Mouse (Mus musculus) neural tube, embryonic 15.5 days (tissue): ENCODE results near the gene Adamts14. TPM values are rescaled to one million over a fixed set of nuclear protein-coding genes. Genes with fewer than 3 reads are reported as not detected.

Source experiments
- ATAC-seq: fragments of 200-750 bp; cut with Nextera tagmentation; 2 replicates; pipeline ENCODE4 v1.8.0; 2017; ENCODE audit warnings: mild to moderate bottlenecking, moderate TSS enrichment, moderate library complexity; ENCODE audit not compliant: low FRiP score
- H3K27ac ChIP-seq: fragments of 300-500 bp; sonication (generic); replicated peaks from 2 replicates; pipeline ENCODE4 v1.5.1; 2015; ENCODE audit warnings: mild to moderate bottlenecking, inconsistent platforms
- H3K27me3 ChIP-seq: fragments of 300-500 bp; sonication (generic); replicated peaks from 2 replicates; pipeline ENCODE4 v1.6.1; 2015; ENCODE audit warnings: inconsistent platforms
- H3K36me3 ChIP-seq: fragments of 300-500 bp; sonication (generic); 2 replicates; pipeline ENCODE4 v1.6.1; 2015; ENCODE audit warnings: inconsistent platforms
- H3K4me1 ChIP-seq: fragments of 300-500 bp; sonication (generic); 2 replicates; pipeline ENCODE4 v1.6.1; 2015; ENCODE audit warnings: inconsistent platforms
- H3K4me2 ChIP-seq: fragments of 300-500 bp; sonication (generic); 2 replicates; pipeline ENCODE4 v1.6.1; 2015; ENCODE audit warnings: inconsistent platforms, mild to moderate bottlenecking, moderate library complexity
- H3K4me3 ChIP-seq: fragments of 300-500 bp; sonication (generic); replicated peaks from 2 replicates; pipeline ENCODE4 v1.5.1; 2015; ENCODE audit warnings: mild to moderate bottlenecking, inconsistent platforms
- H3K9ac ChIP-seq: fragments of 300-500 bp; sonication (generic); replicated peaks from 2 replicates; pipeline ENCODE4 v1.6.1; 2015; ENCODE audit warnings: mild to moderate bottlenecking, inconsistent platforms
- H3K9me3 ChIP-seq: fragments of 300-500 bp; sonication (generic); replicated peaks from 2 replicates; pipeline ENCODE4 v1.6.1; 2016; ENCODE audit warnings: inconsistent platforms
- WGBS: fragments of 180-500 bp; shearing (Covaris S2); methylation state at CpG from one replicate; pipeline ENCODE4 v1.1.7; 2015; ENCODE audit warnings: mixed read lengths; 5-methylcytosine and 5-hydroxymethylcytosine counted together
- polyA plus RNA-seq: library from polyadenylated mRNA; unstranded; fragments of >200 nt; fragmentation: Nextera tagmentation; extraction: Ambion mirVana; gene quantifications from 2 replicates; pipeline ENCODE4 v1.2.1, GENCODE M21; 2015

Gene Adamts14
- polyA plus RNA-seq, 1 experiment from 2014 or later: 0.54 TPM

- WGBS: 30% methylated on average over 11 of the region's 11 CpGs
- H3K9ac ChIP-seq: no peak overlapping the region
- no peaks in the 10 kb centered on the region for H3K4me1 ChIP-seq
- no peak overlapping the region for H3K4me2 ChIP-seq
- no peak; the same call in 1 of the 2 replicates for ATAC-seq
- no peaks in the 10 kb centered on the region for H3K36me3 ChIP-seq
- no peaks in the 10 kb centered on the region for H3K27me3 ChIP-seq
- no peak overlapping the region for H3K27ac ChIP-seq
- no peaks in the 10 kb centered on the region for H3K9me3 ChIP-seq
- no peak overlapping the region for H3K4me3 ChIP-seq
Measured at GRCm38 (mm10) chr10:61199566-61200213, 73.5 kb downstream of the Adamts14 start.

DNA sequence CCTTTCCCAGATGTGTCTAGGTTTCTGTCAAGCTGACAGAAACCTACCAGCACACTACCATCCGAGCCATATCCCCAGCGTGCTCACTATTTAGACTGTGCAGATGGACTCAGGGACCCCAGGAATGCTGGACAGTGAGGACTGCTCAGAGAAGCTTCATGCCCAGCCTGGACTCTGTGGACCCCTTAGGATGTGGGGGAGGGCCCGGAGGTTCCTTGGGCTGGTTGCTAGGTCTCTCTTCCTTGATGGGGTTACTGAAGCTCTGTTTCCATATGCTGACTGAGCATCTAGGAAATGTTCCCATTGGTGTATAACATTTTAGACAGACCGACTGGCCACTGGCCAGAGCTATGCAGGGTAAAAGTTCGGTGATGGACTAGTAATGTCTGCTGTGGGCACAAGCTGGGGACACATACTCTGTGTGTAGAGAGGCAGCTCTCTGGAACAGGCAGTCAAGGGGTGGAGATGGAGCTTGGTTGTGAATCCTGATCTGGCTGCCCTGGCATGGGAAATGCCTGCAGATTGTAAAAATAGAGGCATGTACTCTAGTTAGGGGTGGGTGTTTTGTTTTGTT, 77.4 kb downstream of the Adamts14 start:
- Histone ChIP-seq H3K27ac (no peak overlapping the region), H3K4me1 (no peaks in the 10 kb centered on the region), H3K4me2 (no peak overlapping the region), H3K9ac (no peak overlapping the region), H3K9me3 (no peaks in the 10 kb centered on the region), H3K36me3 (no peaks in the 10 kb centered on the region), H3K4me3 (no peak overlapping the region), H3K27me3 (no peaks in the 10 kb centered on the region)
- no peak for ATAC-seq
- WGBS: 92% methylated on average over 5 of the region's 5 CpGs

DNA sequence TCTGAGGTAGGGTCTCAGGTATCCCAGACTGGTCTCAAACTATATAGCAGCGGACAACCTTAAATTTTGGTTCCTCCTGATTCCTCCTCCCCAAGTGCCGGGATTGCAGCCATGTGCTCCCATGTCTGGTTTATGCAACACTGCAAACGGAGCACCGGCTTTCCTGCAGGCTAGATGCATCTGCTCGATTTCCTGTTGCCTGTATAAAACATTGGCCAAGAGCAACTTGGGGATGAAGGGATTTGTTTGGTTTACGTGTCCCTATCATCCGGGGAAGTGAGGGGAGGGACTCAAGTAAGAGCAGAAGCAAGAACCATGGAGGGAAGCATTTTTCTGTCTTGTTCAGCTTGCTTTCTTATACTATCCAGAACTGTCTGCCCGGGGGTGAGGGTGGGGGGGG, 78.0 kb downstream of the Adamts14 start:
- H3K9me3 ChIP-seq: no peaks in the 10 kb centered on the region
- no peak overlapping the region for H3K4me3 ChIP-seq
- no peak for ATAC-seq
- no peaks in the 10 kb centered on the region for H3K4me1 ChIP-seq
- H3K27ac ChIP-seq: no peak overlapping the region
- 83% methylated on average over 8 of the region's 8 CpGs for WGBS
- no peaks in the 10 kb centered on the region for H3K36me3 ChIP-seq
- no peak overlapping the region for H3K4me2 ChIP-seq
- H3K9ac ChIP-seq: no peak overlapping the region
- H3K27me3 ChIP-seq: no peaks in the 10 kb centered on the region

GRCm38 (mm10) chr10:61194611-61195010, 78.6 kb downstream of the Adamts14 start:
- no peak overlapping the region for H3K4me2 ChIP-seq
- H3K36me3 ChIP-seq: no peaks in the 10 kb centered on the region
- H3K9ac ChIP-seq: no peak overlapping the region
- no peak for ATAC-seq
- no peaks in the 10 kb centered on the region for H3K4me1 ChIP-seq
- H3K27ac ChIP-seq: no peak overlapping the region
- no peaks in the 10 kb centered on the region for H3K27me3 ChIP-seq
- H3K9me3 ChIP-seq: no peaks in the 10 kb centered on the region
- H3K4me3 ChIP-seq: no peak overlapping the region
- 80% methylated on average over 9 of the region's 9 CpGs for WGBS

- no peaks in the 10 kb centered on the region for H3K36me3 ChIP-seq
- H3K9me3 ChIP-seq: no peaks in the 10 kb centered on the region
- H3K4me2 ChIP-seq: no peak overlapping the region
- WGBS: 78% methylated on average over 3 of the region's 3 CpGs
- no peak overlapping the region for H3K9ac ChIP-seq
- ATAC-seq: no peak
- no peak overlapping the region for H3K4me3 ChIP-seq
- H3K4me1 ChIP-seq: no peaks in the 10 kb centered on the region
- no peaks in the 10 kb centered on the region for H3K27me3 ChIP-seq
- H3K27ac ChIP-seq: no peak overlapping the region
Measured at GRCm38 (mm10) chr10:61188010-61188409, 85.2 kb downstream of the Adamts14 start.

GRCm38 (mm10) chr10:61187001-61187400, 86.2 kb downstream of the Adamts14 start:
- Histone ChIP-seq H3K9ac (no peak overlapping the region), H3K27me3 (no peaks in the 10 kb centered on the region), H3K4me3 (no peak overlapping the region), H3K27ac (no peak overlapping the region), H3K4me1 (no peaks in the 10 kb centered on the region), H3K36me3 (no peaks in the 10 kb centered on the region), H3K9me3 (no peaks in the 10 kb centered on the region), H3K4me2 (no peak overlapping the region)
- 82% methylated on average over 3 of the region's 3 CpGs for WGBS
- ATAC-seq: no peak

GRCm38 (mm10) chr10:61179927-61180326, 93.3 kb downstream of the Adamts14 start:
- no peaks in the 10 kb centered on the region for H3K36me3 ChIP-seq
- no peaks in the 10 kb centered on the region for H3K9me3 ChIP-seq
- peaks cover 3% of the 10 kb centered on the region; the same call in 1 of the 2 replicates for H3K4me1 ChIP-seq
- no peak overlapping the region for H3K27ac ChIP-seq
- no peak overlapping the region for H3K4me2 ChIP-seq
- H3K27me3 ChIP-seq: 0 out of 2 replicates have a peak, but pooled peaks cover 5% of the 10 kb centered on the region
- no peak overlapping the region for H3K9ac ChIP-seq
- 73% methylated on average over 6 of the region's 6 CpGs for WGBS
- no peak for ATAC-seq
- no peak overlapping the region for H3K4me3 ChIP-seq

DNA sequence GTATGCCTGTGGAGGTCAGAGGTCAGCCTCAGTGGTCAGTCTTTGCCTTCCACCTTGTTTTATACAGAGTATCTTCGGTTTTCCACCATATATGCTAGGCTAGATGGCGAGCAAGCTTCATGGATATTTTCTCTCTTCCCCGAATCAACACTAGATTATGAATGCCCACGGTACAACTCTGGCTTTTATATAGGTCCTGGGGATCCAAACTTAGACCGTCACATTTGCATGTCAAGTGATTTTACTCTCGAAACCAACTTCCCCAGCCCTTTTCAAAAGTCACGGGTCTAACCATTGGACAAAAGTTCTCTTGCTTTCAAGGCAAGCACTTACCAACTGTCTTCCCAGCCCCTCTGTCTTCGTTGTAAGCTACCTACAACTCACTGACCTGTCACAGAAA, 94.6 kb downstream of the Adamts14 start:
- no peaks in the 10 kb centered on the region for H3K9me3 ChIP-seq
- 88% methylated on average over 8 of the region's 8 CpGs for WGBS
- no peak overlapping the region for H3K27ac ChIP-seq
- H3K9ac ChIP-seq: no peak overlapping the region
- H3K4me3 ChIP-seq: no peak overlapping the region
- H3K27me3 ChIP-seq: 0 out of 2 replicates have a peak, but pooled peaks cover 5% of the 10 kb centered on the region
- H3K4me1 ChIP-seq: peaks cover 3% of the 10 kb centered on the region; the same call in 1 of the 2 replicates
- H3K36me3 ChIP-seq: no peaks in the 10 kb centered on the region
- no peak overlapping the region for H3K4me2 ChIP-seq
- no peak for ATAC-seq

DNA sequence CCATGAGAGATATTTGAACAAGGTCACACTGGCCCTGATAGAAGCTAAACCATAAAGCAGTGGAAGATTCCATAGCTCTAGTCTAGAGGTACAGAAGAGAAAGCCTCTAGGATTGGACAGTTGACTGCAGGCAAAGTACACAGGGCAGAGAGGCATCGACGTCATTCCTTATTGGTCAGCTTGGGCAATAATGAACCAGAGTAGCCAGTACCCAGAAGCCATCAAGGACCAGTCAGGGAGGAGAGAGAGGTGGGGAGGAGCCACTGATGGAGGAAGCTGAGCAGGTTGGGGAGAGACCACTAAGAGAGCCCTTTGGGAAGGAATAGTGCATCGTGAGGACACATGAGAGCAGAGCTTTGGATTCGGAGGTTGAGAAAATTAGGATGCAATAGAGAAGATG, 95.5 kb downstream of the Adamts14 start:
- no peaks in the 10 kb centered on the region for H3K9me3 ChIP-seq
- H3K4me2 ChIP-seq: no peak overlapping the region
- no peak overlapping the region for H3K4me3 ChIP-seq
- 0 out of 2 replicates have a peak, but pooled peaks cover 5% of the 10 kb centered on the region for H3K27me3 ChIP-seq
- H3K27ac ChIP-seq: no peak overlapping the region
- no peaks in the 10 kb centered on the region for H3K36me3 ChIP-seq
- ATAC-seq: no peak
- no peak overlapping the region for H3K9ac ChIP-seq
- H3K4me1 ChIP-seq: peaks cover 3% of the 10 kb centered on the region; the same call in 1 of the 2 replicates
- 88% methylated on average over 4 of the region's 4 CpGs for WGBS

DNA sequence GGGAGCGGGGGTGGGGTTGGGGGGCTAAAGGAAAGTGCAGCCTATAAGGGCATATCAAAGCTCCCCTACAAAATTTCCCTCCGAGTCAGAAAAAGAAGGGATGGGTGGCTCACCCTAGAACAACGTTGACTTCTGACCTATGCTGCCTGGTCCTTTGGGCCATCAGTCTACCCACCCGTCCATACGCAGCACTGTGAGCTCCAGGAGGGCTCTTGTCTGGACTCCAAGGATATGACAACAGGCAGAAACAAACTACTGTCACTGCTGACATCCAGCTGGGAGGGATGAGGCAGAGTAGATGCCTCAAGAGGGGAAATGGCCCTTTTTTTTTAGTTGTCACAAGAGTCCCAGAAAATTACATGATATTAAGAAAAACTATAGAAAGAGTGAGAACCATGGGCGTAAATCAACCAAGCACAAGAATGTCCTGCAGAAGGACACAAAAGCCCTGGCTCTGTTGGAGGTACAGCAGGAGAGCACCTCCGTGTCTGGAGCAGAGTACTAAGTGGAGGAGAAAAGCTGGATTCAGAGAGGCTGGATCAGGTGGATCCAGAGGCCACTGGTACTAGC, 96.9 kb downstream of the Adamts14 start:
- no peak overlapping the region for H3K9ac ChIP-seq
- no peak for ATAC-seq
- H3K27me3 ChIP-seq: 0 out of 2 replicates have a peak, but pooled peaks cover 5% of the 10 kb centered on the region
- WGBS: 42% methylated on average over 7 of the region's 7 CpGs
- H3K9me3 ChIP-seq: no peaks in the 10 kb centered on the region
- peak overlapping the region; percentile 26; the same call in 1 of the 2 replicates for H3K4me2 ChIP-seq
- peaks cover 3% of the 10 kb centered on the region; the same call in 1 of the 2 replicates for H3K4me1 ChIP-seq
- no peaks in the 10 kb centered on the region for H3K36me3 ChIP-seq
- no peak overlapping the region for H3K27ac ChIP-seq
- no peak overlapping the region for H3K4me3 ChIP-seq

GRCm38 (mm10) chr10:61175442-61176204, 97.6 kb downstream of the Adamts14 start:
- H3K27ac ChIP-seq: no peak overlapping the region
- 16% methylated on average over 24 of the region's 24 CpGs for WGBS
- no peak overlapping the region for H3K4me3 ChIP-seq
- peaks cover 3% of the 10 kb centered on the region; the same call in 1 of the 2 replicates for H3K4me1 ChIP-seq
- H3K9ac ChIP-seq: no peak overlapping the region
- ATAC-seq: no peak
- no peaks in the 10 kb centered on the region for H3K36me3 ChIP-seq
- no peaks in the 10 kb centered on the region for H3K9me3 ChIP-seq
- H3K27me3 ChIP-seq: 0 out of 2 replicates have a peak, but pooled peaks cover 5% of the 10 kb centered on the region
- peak overlapping the region; percentile 26; the same call in 1 of the 2 replicates for H3K4me2 ChIP-seq
